Mouse (Mus musculus): ENCODE measurements at regions not wholly inside any gene's neighbourhood (a gene's known extent, or its start where the extent isn't known, plus 50 kb on each side); places are given as distances from the start of the nearest gene placed in this dataset.
A peak's percentile ranks its signal among the peaks of the same experiment; 100 is the strongest.

DNA sequence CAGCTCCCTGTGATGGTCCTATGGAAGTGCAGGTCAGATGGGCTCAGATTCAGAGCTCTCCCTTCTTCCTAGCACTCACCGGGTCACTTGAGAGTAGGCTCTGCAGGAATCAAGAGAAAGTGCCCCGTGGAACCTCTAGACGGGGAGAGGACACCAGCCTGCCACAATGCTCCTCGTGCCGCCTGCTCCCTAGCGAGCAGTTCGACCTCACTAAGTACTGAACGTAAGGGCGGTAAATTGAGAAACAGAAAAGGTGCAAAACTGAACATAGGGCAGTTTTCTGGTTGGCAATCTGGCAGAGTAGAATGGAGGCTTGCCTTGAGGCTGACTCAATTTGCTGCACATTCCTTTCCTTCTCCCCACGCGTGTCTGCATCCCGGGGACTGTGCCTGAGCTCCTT is 115.7 kb downstream of the Zfp706 start:
- no peaks in the 10 kb centered on the region for H3K9me3 ChIP-seq (ENCODE audit: control insufficient read depth, low read depth, low read length)
- H3K4me2 ChIP-seq (replicated peaks; ENCODE audit: low read depth, low read length) = 0 out of 2 replicates have a peak overlapping the region, but pooled peaks have one; percentile 7
- no peak overlapping the region for H3K4me3 ChIP-seq (ENCODE audit: low read depth, low read length)
- WGBS = 30% methylated on average over 12 of the region's 12 CpGs
- no peaks in the 10 kb centered on the region for H3K27me3 ChIP-seq (ENCODE audit: control insufficient read depth, insufficient read depth, low read length)
- no peak for ATAC-seq (ENCODE audit: insufficient number of reproducible peaks, insufficient read depth, low FRiP score, low read depth)
- H3K27ac ChIP-seq (ENCODE audit: low read length) = no peak overlapping the region
- H3K4me1 ChIP-seq (ENCODE audit: control insufficient read depth, insufficient read depth, low read length) = peaks cover 12% of the 10 kb centered on the region
- H3K36me3 ChIP-seq (ENCODE audit: control insufficient read depth, insufficient read depth, low read length) = no peaks in the 10 kb centered on the region
- H3K9ac ChIP-seq (replicated peaks; ENCODE audit: low read depth, low read length) = no peak overlapping the region

GRCm38 (mm10) chr15:36891296-36891695 is 116.3 kb downstream of the Zfp706 start:
- no peak overlapping the region for H3K9ac ChIP-seq (replicated peaks; ENCODE audit: low read depth, low read length)
- H3K27ac ChIP-seq (ENCODE audit: low read length) = no peak overlapping the region
- H3K36me3 ChIP-seq (ENCODE audit: control insufficient read depth, insufficient read depth, low read length) = no peaks in the 10 kb centered on the region
- WGBS = 77% methylated on average over 1 of the region's 1 CpGs
- H3K9me3 ChIP-seq (ENCODE audit: control insufficient read depth, low read depth, low read length) = no peaks in the 10 kb centered on the region
- H3K27me3 ChIP-seq (ENCODE audit: control insufficient read depth, insufficient read depth, low read length) = no peaks in the 10 kb centered on the region
- H3K4me2 ChIP-seq (replicated peaks; ENCODE audit: low read depth, low read length) = no peak overlapping the region
- no peak for ATAC-seq (ENCODE audit: insufficient number of reproducible peaks, insufficient read depth, low FRiP score, low read depth)
- H3K4me1 ChIP-seq (ENCODE audit: control insufficient read depth, insufficient read depth, low read length) = peaks cover 12% of the 10 kb centered on the region
- H3K4me3 ChIP-seq (ENCODE audit: low read depth, low read length) = no peak overlapping the region

GRCm38 (mm10) chr15:36889072-36889471 is 118.5 kb downstream of the Zfp706 start:
- ATAC-seq (ENCODE audit: insufficient number of reproducible peaks, insufficient read depth, low FRiP score, low read depth) = no peak
- Histone ChIP-seq H3K36me3 (ENCODE audit: control insufficient read depth, insufficient read depth, low read length) (no peaks in the 10 kb centered on the region), H3K9ac (replicated peaks; ENCODE audit: low read depth, low read length) (no peak overlapping the region), H3K4me1 (ENCODE audit: control insufficient read depth, insufficient read depth, low read length) (peaks cover 19% of the 10 kb centered on the region), H3K9me3 (ENCODE audit: control insufficient read depth, low read depth, low read length) (no peaks in the 10 kb centered on the region), H3K27ac (ENCODE audit: low read length) (no peak overlapping the region), H3K27me3 (ENCODE audit: control insufficient read depth, insufficient read depth, low read length) (no peaks in the 10 kb centered on the region), H3K4me3 (ENCODE audit: low read depth, low read length) (no peak overlapping the region), H3K4me2 (replicated peaks; ENCODE audit: low read depth, low read length) (no peak overlapping the region)
- 66% methylated on average over 3 of the region's 3 CpGs for WGBS

DNA sequence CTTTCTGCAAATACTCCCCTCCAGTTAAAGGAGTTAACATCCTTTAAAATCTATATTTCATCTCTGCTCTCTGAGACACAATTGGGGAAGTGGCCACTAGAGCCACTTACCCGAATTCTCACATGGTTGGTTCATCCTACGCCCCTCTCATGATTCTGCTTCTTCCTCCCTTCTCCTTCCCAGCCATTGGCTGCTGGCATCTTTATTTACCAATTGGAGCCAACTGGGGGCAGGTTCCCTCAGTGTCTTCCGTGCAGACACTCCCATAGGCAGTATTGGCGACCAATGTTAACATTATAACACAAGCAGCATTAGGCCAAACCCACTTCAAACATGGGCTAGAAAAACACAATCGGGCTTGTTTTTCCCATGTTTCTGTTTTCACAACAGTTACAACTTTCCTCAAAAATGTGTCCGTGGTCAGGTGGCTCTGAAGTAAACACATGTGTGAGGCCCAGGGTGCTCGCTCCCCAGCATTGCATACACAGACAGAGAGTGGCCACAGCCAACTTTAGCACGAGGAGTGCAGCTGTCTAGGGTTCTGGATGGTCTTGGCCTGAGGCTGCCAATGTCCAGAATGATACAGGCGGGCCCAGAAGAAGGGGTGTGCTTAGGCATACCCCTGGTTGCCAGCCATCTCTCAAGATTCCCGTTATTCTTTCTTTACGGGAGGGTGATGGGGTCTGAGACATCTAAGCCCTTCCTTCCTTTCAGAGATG is 119.1 kb downstream of the Zfp706 start:
- no peak overlapping the region for H3K4me3 ChIP-seq (ENCODE audit: low read depth, low read length)
- H3K27me3 ChIP-seq (ENCODE audit: control insufficient read depth, insufficient read depth, low read length) = no peaks in the 10 kb centered on the region
- 61% methylated on average over 11 of the region's 11 CpGs for WGBS
- no peak overlapping the region for H3K4me2 ChIP-seq (replicated peaks; ENCODE audit: low read depth, low read length)
- no peak for ATAC-seq (ENCODE audit: insufficient number of reproducible peaks, insufficient read depth, low FRiP score, low read depth)
- H3K36me3 ChIP-seq (ENCODE audit: control insufficient read depth, insufficient read depth, low read length) = no peaks in the 10 kb centered on the region
- no peak overlapping the region for H3K9ac ChIP-seq (replicated peaks; ENCODE audit: low read depth, low read length)
- H3K27ac ChIP-seq (ENCODE audit: low read length) = no peak overlapping the region
- peaks cover 18% of the 10 kb centered on the region for H3K4me1 ChIP-seq (ENCODE audit: control insufficient read depth, insufficient read depth, low read length)
- no peaks in the 10 kb centered on the region for H3K9me3 ChIP-seq (ENCODE audit: control insufficient read depth, low read depth, low read length)

DNA sequence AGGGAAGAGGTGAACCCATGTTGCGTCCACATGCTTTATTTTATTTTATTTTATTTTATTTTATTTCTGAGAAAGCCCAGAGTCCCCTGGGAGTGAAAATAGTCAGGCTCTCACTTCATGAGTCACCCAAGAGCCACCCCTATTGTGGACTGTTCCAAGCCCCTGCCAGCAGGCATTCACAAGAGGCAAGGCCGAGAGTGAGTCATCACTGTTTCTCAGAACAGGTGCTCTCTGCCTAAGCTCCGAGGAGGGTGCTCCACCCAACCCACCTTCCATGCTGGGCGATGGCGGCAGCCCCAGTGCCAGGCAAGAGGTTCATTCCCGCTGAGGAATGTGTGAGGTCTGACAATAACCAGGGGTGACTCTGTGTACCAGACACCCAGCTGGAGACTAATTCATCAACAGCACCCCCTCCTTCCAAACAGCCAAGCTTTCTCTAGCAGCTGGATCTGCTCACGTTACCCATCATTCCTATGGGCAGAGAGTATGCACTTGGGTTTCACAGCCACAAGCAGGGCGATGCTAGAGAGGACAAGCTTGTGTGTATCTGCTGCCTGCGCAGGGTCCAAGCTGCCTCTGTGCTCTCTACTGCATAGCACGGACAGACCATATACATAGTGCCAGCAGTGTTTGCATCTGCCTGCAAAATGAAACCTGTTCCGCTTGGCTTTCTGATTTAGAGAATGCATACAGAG is 122.8 kb downstream of the Zfp706 start:
- H3K4me2 ChIP-seq (replicated peaks; ENCODE audit: low read depth, low read length) = no peak overlapping the region
- ATAC-seq (ENCODE audit: insufficient number of reproducible peaks, insufficient read depth, low FRiP score, low read depth) = peak; percentile 83
- H3K9ac ChIP-seq (replicated peaks; ENCODE audit: low read depth, low read length) = no peak overlapping the region
- no peaks in the 10 kb centered on the region for H3K27me3 ChIP-seq (ENCODE audit: control insufficient read depth, insufficient read depth, low read length)
- no peak overlapping the region for H3K4me3 ChIP-seq (ENCODE audit: low read depth, low read length)
- H3K9me3 ChIP-seq (ENCODE audit: control insufficient read depth, low read depth, low read length) = no peaks in the 10 kb centered on the region
- H3K4me1 ChIP-seq (ENCODE audit: control insufficient read depth, insufficient read depth, low read length) = peaks cover 7% of the 10 kb centered on the region; the same call in 1 of the 2 replicates
- H3K36me3 ChIP-seq (ENCODE audit: control insufficient read depth, insufficient read depth, low read length) = no peaks in the 10 kb centered on the region
- 39% methylated on average over 11 of the region's 11 CpGs for WGBS
- no peak overlapping the region for H3K27ac ChIP-seq (ENCODE audit: low read length)

DNA sequence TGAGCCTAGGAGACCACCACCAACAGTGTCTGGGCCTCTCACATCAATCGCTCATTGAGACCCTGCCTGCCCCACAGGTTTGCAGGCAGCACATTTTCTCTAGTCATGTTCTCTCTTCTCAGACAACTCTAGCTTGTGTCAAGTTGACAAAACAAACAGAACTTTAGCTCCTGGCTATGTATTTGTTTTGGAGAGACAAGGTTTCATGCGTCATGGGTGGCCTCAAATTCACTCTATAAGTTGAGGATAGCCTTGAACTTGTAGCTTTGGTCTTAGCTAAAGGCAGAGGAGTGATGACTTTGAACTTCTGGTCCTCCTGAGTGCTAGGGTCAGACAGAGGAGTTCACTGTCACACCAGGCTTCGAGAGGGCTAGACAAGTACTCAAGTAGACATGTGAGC is 123.5 kb downstream of the Zfp706 start:
- 82% methylated on average over 3 of the region's 3 CpGs for WGBS
- Histone ChIP-seq H3K27me3 (ENCODE audit: control insufficient read depth, insufficient read depth, low read length) (no peaks in the 10 kb centered on the region), H3K4me1 (ENCODE audit: control insufficient read depth, insufficient read depth, low read length) (peaks cover 7% of the 10 kb centered on the region; the same call in 1 of the 2 replicates), H3K4me2 (replicated peaks; ENCODE audit: low read depth, low read length) (no peak overlapping the region), H3K4me3 (ENCODE audit: low read depth, low read length) (no peak overlapping the region), H3K36me3 (ENCODE audit: control insufficient read depth, insufficient read depth, low read length) (no peaks in the 10 kb centered on the region), H3K9me3 (ENCODE audit: control insufficient read depth, low read depth, low read length) (no peaks in the 10 kb centered on the region), H3K27ac (ENCODE audit: low read length) (no peak overlapping the region), H3K9ac (replicated peaks; ENCODE audit: low read depth, low read length) (no peak overlapping the region)
- ATAC-seq (ENCODE audit: insufficient number of reproducible peaks, insufficient read depth, low FRiP score, low read depth) = no peak

DNA sequence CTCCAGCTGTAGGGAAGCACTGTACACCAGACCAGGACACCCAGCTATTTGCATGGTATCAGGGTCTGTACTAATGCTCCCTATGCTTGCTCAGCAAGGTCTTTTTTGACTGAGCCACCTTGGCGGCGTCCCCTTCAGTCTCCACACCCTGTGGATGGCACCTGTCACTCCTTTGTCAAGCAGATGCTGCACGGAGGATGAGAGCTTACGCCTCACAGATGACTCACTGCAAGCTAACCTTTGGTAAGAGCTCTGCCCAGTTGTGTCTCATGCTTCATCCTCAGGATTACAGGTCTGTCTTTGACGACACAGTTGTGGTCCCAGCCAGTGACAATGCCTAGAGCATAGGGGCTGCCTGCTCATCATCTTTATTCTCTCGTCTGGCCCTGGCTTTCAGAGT is 124.4 kb downstream of the Zfp706 start:
- H3K9me3 ChIP-seq (ENCODE audit: control insufficient read depth, low read depth, low read length) = no peaks in the 10 kb centered on the region
- H3K4me1 ChIP-seq (ENCODE audit: control insufficient read depth, insufficient read depth, low read length) = peaks cover 7% of the 10 kb centered on the region; the same call in 1 of the 2 replicates
- no peak for ATAC-seq (ENCODE audit: insufficient number of reproducible peaks, insufficient read depth, low FRiP score, low read depth)
- H3K4me3 ChIP-seq (ENCODE audit: low read depth, low read length) = no peak overlapping the region
- 81% methylated on average over 6 of the region's 6 CpGs for WGBS
- H3K4me2 ChIP-seq (replicated peaks; ENCODE audit: low read depth, low read length) = no peak overlapping the region
- H3K9ac ChIP-seq (replicated peaks; ENCODE audit: low read depth, low read length) = no peak overlapping the region
- no peaks in the 10 kb centered on the region for H3K27me3 ChIP-seq (ENCODE audit: control insufficient read depth, insufficient read depth, low read length)
- no peak overlapping the region for H3K27ac ChIP-seq (ENCODE audit: low read length)
- H3K36me3 ChIP-seq (ENCODE audit: control insufficient read depth, insufficient read depth, low read length) = no peaks in the 10 kb centered on the region

- ATAC-seq (ENCODE audit: insufficient number of reproducible peaks, insufficient read depth, low FRiP score, low read depth) = no peak
- Histone ChIP-seq H3K9ac (replicated peaks; ENCODE audit: low read depth, low read length) (no peak overlapping the region), H3K4me3 (ENCODE audit: low read depth, low read length) (no peak overlapping the region), H3K4me2 (replicated peaks; ENCODE audit: low read depth, low read length) (no peak overlapping the region), H3K9me3 (ENCODE audit: control insufficient read depth, low read depth, low read length) (no peaks in the 10 kb centered on the region), H3K27ac (ENCODE audit: low read length) (no peak overlapping the region), H3K36me3 (ENCODE audit: control insufficient read depth, insufficient read depth, low read length) (no peaks in the 10 kb centered on the region), H3K4me1 (ENCODE audit: control insufficient read depth, insufficient read depth, low read length) (peaks cover 7% of the 10 kb centered on the region; the same call in 1 of the 2 replicates), H3K27me3 (ENCODE audit: control insufficient read depth, insufficient read depth, low read length) (no peaks in the 10 kb centered on the region)
- 75% methylated on average over 2 of the region's 2 CpGs for whole genome bisulfite sequencing
Observed at GRCm38 (mm10) chr15:36881576-36881975, 126.0 kb downstream of the Zfp706 start.
